Mouse (Mus musculus) fibroblast of lung, adult 2 months (primary cell): ENCODE data around the gene Ost4.

Experiments used
- DNase-seq: peaks from one replicate; pipeline ENCODE4 v3.0.0-alpha.2; 2011; ENCODE audit warnings: low read depth

Ost4 gene

DNA sequence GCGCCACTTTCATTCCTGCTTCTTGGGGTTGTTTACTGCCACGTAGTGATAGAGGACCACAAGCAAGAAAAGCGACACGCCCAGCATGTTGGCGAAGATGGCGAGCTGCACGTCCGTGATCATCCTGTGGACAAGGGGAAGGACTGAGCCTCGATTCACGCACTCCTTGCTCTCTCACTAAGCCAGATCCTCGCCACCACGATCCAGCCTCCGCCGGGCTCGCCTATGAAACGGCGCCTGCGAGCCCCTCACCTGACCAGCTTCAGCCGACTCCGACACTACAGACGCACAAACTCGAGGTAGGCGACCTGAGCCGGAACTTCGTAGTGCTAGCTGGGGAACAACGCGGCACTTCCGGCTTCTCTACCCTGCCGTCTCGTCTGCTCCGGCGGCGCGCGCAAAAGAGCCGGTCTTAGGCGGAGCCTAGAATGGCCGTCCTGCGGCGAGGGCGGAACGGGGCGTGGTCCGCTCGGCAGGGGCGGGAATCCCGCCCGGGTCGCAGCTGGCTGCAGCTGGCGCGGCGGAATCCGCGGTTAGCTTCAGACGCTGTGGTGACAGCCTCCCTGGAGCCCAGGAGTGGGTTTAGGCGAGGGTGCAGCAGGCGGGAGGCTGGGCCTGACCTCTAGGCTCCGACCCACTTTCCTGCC lies at the start of gene Ost4:
Gene Ost4, minus strand, starts transcription at position 376 of the 647 bp plus-strand sequence.
- peak; percentile 92 for DNase-seq

DNA sequence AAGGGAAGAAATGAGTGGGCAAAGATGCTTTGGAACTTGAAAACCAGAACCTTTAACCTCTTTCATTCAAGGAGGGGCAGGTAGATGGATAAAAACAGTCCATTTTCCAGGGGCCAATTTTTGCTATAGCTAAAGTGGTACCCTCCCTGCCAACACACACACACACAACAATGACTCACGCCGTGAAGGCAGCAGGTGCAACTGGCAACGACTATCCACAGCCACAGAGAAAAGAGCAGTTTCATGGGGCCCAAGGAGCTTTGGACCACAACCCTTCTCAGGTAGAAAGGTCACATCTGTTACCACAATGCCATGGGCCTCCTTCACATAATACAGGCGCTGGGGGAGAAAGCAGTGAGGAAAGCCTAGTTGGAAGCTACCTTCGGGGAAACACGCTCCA lies 48.2 kb upstream of the Ost4 start:
- DNase-seq: no peak

DNA sequence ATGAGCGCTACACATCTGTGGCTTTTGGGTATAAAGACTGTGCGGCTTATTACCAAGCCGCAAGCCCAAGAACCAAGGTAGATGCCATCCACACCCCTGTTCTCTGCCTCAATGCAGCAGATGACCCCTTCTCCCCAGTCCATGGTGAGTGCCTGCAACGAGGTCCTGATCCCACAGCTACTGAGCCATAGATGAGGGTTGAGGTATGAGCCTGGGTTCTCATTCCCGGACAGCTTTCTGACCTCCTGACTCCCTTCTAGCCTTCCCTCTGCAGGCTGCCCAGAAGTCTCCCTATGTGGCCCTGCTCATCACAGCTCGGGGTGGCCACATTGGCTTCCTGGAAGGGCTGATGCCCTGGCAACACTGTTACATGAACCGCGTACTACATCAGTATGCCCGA lies 47.0 kb upstream of the Ost4 start:
- DNase-seq: no peak

DNA sequence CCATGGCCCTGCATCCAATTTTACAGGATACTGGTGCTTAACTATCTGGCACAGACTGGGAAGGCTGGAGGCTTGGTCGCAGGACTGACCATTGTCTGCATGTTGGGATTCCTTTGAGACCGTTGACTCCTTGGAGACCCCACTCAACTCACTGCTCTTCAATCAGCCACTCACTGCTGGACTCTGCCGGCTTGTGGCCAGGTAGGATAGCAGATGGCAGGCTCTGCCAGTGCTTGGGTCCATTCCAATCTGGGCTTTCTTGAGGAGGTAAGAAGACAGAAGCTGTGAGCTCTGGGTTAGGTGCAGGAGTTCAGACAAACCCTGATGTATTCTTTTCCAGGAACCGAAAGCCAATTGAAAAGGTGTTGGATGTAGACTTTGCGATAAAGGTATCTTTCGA lies 46.5 kb upstream of the Ost4 start:
- no peak for DNase-seq

DNA sequence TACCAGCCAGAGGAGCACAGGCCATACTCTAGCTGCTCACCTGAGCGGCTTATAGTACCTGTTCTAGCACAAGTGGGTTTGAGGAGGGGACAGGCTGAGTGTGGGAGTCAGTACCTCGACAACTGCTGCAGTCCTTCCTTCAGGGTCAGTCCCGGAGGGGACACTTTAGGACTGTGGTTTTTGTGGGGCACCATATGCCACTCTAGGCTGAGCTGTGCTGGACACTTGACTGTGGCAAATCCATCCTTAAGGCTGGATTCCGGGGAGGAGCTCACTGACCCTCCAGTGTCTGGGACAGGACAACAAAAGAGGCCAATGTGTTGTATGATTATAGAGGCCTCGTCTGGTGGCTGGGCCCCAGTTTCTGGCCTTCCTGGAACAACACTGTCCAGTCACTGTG lies 45.0 kb upstream of the Ost4 start:
- DNase-seq: no peak

DNA sequence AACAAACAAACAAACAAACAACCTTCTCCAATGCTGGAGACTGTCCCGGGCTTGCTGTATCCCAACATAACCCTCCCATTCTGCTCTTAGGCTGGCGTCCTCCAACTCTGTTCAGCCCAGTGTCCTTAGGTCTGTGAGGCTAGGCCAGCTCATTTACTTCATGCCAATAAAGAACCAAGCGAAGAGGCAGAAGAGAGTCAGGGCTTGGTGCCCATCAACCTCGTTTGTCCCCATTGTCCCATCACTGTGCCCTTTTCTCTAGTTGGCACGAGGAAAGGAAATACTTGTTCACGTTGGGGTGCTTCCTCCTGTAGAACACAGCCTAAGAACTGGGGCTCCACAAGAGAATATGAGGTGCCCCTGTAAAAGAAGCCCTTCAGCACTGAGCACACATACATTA lies 44.1 kb upstream of the Ost4 start:
- DNase-seq: no peak

DNA sequence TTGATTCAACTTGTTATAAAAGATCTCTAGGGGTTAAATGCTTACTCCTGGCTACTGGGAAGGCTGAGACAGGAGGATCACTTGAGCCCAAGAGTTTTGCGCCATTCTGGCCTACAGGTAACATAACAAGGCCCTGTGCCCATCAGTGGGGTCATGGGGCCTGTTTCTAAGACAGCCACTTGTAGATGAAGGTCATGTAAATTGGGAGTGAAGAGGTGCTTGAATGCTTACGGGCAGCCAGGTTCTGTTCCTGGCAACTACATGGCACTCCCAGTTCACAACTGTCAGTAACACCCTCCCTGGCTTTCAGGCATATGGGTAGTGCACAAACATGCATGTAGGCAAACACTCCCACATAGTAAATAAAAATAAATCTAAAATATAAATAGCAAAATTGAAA lies 43.3 kb upstream of the Ost4 start:
- no peak for DNase-seq

DNA sequence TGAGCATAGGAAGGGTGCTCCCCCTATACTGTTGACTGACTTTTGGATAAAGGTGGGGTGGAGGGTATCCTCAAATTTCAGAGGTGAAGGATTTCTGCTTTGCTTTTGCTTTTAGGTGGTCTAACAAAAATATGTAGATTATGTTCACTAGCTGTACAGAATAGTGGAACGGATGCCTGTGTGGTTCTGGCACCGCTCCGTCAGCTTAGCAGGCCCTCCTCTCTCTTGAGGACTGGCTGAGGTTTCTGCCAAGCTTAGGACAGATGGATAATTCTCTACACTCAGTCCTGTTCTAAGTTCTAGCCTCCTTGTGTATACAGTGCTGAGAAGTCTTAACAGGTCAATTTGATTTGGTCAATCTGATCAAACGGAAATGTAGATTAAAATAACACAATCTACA lies 42.9 kb upstream of the Ost4 start:
- no peak for DNase-seq

DNA sequence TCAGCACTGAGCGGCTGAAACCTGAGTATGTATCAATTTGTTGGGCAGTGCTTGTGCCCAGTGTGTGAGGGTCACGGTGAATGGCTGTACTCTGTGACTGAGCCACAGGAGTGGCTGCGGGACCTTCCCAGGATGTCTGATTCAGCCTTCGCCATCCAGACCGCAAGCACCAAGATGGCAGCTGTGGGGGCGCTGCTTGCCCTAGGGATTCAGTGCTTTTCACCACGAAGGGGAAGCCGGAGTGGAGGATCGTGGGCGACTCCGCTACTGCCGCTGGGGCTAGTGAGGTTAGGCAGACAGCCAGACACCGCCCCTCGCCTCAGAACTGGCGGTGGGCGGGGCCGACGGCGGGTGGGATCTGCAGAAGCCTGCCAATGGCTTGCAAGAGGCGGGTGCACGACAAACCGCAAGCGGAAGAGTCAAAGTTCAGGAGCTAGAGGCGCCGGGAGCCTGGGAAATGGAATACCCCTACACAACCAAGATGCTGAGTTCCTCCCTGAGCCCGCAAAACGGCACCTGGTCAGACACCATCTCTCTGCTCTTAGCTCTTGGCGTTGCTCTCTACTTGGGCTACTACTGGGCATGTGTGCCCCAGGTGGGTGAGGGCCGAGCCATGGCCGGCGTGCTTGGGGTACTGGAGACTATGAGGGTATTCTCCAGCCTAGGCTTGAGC lies 42.2 kb upstream of the Ost4 start:
- DNase-seq: peak; percentile 88

DNA sequence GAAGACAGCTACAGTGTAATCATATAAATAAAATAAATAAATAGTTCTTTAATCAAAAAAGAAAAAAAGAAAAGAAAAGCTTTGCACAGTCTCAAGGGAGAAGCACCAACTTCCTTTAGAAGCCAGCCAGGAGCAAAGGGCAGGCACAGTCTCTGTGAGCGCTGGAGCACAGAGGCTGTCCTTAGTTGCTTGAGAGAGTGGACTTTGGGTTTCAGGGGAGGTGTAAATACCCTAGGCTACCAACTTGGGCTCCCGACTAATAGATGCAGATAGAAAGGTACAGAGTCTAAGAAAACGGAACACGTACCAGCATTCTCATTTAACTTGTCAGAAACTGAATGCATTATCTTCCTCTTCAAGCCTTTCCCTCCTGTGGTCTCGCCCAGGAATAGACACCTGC lies 41.0 kb upstream of the Ost4 start:
- no peak for DNase-seq

DNA sequence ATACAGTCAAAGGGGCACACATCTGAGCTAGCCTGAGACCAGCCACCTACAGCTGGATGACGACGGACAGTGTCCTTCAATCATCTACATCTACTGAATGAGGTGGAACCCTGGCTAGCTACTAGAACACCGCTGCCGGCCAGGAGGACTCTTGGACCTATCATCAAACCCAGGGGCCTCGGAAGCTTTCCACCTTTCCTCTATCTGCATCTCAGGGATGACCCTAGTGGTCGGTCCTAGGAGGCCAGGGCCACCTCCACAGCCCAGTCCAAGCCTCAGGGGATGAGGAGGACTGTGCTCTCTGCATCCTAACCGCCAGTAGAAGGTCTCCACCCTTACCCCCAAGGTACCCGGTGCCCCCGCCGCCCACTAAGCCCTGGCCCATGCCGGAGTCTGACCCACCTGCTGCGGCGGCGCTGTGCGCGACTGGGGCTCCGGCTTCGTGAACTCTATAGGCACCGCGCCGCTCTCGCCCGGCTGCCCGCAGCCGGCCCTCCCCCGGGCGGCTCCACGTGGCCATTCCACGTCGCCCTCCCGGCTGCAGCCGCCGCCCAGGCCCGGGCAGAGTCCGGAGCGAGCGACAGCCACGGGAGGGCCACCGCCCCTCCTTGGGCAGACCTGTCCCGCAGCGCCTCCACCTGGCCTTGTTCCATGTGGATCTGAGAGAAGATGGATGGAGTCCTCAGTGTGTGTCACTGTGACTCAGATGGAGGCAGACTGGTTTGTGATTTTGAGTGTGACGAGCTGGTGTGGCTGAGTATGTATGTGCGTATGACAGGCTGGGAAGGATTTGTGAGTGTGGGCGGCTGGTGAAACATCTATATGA lies 37.6 kb upstream of the Ost4 start, which contains the start of gene Cgref1:
Gene Cgref1, minus strand, starts transcription at position 636 of the 826 bp plus-strand sequence.
- no peak for DNase-seq

DNA sequence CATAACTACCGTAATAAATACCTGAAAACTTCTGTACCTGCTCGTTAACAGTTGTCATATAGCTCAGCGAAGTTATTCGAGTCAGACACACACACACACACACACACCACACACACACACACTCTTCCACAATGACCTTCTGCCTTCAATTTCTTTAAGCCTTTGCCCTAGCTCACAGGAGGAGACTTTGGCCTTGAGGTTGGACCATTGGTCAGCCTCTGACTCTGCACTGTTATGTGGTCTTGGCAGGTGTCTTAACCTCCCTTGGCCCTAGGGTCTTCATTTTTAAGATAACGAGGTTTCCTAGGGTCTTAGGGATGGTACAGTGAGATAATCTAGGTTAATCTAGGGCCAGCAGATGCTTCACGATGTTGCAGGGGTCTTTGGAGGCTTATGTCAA lies 36.8 kb upstream of the Ost4 start:
- no peak for DNase-seq

DNA sequence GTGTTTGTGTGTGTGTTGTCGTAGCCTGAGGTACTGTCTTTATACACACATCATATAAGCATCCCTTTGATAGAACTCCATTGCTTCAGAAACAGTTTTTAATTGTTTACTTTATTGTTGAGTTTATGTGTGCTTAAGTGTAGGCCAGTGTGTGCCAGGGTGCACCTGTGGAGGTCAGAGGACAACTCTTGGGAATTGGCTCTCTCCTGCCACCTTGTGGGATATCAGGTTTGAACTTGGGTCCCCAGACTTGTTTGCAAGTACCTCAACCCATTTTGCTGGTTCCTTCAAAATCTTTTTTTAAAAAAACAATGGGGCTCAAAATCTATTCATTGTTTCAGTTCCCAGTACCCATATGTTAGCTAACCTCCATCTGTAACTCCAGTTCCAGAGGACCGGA lies 35.4 kb upstream of the Ost4 start:
- DNase-seq: no peak

DNA sequence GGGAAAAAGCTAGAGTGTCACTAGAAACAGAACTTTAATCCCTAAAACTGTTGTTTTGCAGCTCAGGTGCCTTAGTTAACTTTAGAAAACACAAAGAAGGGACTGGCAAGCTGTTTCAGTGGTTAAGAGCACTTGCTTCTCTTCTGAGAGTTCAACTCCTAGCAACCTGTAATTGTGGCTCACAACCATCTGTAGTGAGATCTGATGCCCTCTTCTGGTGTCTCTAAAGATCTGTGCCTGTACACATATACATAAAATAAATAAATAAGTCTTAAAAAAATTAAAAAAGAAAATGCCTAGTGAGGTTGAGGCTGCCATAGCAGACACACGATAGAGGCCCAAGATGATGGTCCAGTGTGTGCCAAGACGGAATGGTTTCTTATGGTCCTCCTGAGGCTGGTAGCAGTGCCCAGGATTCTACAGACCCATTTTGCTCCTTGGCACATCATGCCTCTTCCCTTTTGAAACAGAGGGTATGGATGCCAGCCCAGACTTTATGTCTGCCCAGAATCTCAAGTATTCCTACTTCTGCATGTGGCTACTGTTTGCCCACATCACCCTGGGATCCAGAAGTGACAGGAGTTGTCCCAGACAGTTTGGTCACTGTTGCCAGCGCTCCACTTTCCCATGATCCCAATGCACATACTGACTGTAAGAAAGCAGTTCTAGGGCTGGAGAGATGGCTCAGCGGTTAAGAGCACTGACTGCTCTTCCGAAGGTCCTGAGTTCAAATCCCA lies 27.3 kb upstream of the Ost4 start:
- no peak for DNase-seq

DNA sequence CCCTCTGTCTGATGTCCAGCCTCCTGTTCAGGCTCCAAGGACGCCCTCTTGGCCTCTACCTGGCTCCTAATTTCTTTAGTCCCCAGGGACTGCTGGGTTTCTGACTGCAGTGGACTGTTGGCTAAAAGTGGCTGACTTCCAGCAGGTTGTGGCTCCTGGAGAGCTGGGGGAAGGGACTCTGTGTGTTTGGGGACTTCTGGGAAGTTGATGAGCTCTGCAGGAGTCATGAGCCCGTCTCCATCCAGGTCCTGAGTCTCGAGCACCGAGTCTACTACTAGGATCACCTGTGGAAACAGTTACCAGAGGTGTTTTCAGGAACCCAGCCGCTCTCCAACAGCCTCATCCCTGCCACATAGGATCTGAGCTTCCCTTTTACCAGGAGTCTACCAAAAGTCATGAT lies 26.1 kb upstream of the Ost4 start:
- no peak for DNase-seq

DNA sequence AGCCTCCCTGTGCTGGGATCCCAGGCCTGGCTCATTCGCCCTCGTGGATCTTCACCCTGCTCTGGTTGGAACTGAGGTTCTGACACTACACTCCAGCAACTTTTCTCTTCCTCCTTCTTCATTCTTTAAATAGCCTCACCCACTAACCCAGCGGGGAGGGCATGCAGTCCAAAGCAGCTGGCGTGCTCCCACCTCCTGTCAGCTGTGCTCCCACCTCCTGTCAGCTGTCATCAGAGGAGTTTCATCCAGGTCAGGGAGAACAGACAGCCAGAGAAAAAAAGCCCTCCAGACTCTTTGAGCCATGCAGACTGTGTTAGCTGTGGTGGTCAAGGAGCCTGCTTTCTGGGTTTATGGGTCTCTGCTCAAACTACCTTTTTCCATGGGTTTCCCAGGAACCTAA lies 23.8 kb upstream of the Ost4 start:
- DNase-seq: no peak

DNA sequence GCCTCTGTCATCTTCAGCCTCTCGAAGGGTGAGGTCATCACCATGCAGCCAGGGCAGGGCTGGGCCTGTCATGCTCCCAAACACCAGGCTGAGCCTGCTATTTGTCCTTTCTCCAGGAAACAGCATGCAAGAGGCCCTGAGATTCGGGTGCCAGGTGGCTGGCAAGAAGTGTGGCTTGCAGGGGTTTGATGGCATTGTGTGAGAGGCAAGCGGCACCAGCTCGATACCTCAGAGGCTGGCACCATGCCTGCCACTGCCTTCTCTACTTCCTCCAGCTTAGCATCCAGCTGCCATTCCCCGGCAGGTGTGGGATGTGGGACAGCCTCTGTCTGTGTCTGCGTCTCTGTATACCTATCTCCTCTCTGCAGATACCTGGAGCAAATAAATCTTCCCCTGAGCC lies 23.3 kb upstream of the Ost4 start:
- no peak for DNase-seq

DNA sequence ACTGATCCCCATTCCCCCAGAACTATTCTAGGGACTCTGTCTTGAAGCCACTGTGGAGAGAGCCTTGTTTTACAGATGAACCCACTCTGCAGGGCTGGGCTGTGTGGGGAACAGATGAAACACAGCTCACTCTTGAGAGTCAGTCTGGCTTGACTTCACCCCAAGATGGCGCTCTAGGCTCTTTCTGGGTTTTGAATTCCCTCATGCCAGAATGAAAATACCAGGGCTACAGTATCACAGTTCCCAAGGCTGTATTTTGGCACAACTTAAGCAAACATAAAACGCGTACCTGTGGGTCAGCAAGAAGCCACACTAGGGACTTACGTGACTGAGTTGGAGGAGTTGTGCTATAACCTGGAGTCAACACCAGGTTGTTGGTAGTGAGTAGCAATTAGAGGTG lies 22.5 kb upstream of the Ost4 start:
- DNase-seq: no peak

DNA sequence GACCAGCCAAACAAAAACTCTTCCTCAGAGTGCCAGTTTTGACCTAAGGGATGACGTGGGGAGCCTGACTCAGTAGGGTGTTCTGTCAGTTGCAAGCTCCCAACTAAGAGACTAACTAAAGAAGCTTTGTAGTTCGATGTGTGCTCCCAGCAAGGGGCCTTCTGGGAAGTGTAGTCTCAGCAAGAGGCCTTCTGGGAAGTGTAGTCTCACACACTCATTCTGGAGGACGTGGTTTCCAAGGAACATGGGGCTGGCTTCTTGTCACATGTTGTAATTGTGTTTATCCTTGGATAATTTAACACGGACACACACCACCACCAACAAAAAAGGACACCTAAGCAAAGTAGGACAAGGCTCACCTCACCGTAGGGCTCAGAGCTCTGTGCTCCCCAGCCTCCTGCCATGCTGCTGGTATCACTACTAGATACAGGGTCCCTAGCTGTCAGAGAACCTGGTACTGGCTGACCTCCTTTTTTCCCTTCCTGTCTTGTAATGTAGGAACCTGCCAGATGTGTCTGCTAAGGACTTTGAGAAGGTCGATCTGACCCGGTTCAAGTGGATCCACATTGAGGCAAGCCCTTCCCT lies 20.4 kb upstream of the Ost4 start:
- DNase-seq: no peak

DNA sequence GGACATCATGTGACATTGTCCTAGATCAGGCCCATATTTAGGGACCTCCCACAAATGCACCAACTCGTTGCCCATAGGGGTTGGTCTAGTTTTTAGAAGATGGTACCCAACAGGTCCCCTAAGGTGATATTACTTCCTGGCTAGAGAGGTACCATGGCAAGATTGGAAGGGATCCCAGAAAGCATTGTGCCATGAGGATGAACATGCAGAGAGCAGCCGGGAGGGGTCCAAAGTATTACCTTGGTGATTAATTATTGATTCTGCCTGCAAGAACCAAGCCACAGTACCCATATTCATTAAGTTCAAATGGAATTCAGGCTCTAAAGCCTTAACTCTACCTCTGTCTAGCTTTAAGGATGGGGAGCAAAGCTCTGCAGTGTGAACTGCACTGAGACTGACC lies 18.5 kb upstream of the Ost4 start:
- DNase-seq: no peak

DNA sequence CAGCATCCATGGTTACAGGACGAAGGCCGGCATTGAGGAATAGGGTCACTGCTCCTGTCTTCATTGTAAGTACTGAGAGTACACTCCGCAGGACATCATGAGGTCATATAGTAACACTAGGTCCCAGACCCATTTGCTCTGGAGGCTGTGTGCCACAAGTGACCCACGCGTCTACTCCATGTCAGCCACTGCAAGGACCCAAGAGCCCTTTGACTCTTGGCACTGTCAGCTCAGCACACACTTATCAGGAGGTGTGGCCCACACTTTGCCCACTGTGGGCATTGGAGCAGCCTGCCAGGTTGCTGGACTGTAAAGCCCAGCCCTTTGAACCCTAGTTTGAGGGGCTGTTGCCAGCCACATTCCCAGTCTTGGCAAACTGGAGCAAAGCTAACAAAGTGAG lies 17.6 kb upstream of the Ost4 start:
- no peak for DNase-seq

DNA sequence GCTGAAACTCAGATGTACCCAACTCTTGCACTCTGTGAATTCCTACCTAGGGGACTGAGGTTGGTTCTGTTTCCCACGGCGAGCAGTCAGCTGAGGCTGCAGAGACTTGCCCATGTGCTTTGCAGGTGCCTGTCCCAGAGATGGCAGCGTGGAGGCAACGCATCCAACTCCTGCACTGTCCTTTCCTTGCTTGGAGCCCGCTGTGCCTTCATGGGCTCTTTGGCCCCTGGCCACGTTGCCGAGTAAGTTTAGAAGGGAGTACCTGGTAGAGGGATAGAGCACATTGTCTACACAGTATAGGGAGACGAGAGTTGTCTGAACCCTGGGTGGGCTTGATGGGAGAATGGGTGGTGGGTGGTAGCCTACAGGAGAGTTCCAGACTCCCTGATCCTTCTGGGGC lies 17.0 kb upstream of the Ost4 start:
- no peak for DNase-seq
